ENCODE assay signal across 25 mouse cellular contexts in the genomic region with DNA sequence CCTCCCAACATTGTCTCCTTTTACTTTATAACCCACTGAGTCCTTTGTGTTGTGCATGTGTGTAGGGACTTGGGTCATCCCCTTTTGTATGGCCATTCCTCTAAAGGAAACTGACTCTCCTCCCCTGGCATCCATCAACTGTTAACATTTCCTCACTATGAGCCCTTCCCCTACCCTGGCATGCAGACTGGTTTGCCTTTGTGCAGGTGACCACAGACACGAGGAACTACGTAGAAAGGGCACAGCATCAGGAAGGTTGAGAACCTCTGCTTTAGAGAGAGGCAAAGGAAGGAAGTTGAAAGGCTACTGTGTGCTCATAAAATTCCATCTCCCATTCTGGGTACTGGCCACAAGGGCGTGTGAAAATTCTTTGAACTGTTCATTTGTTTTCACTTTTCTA.
"Had no signal": no experiment of that assay in that cellular context is flagged by ENCODE, and none has a peak within 500 bp of the region (broad histone marks: within the 10 kb centered on the region; RNA-seq: fewer than 3 reads in every experiment).

No protein-coding gene starts in this region.

- H3K4me2 ChIP-seq: heart, embryonic 12.5 days; hindbrain, embryonic 13.5 days; hindbrain, embryonic 15.5 days; kidney, embryonic 15.5 days; limb, embryonic 13.5 days; limb, embryonic 15.5 days; liver, embryonic 12.5 days had no signal

- DNase-seq: gastrocnemius, adult 2 months; gastrocnemius, postnatal 14 days; gastrocnemius, postnatal 36 days; heart, adult 18-20 months; heart, postnatal 10 days; heart, postnatal 4 days; kidney, adult 11 months; kidney, adult 2 months; kidney, adult 9 months; kidney, postnatal 14 days; kidney, postnatal 36 days; layer of hippocampus, adult 9-11 months; layer of hippocampus, postnatal 36 days; left cerebral cortex, postnatal 4 days had no signal

- H3K9ac ChIP-seq: heart, embryonic 12.5 days; hindbrain, embryonic 13.5 days; hindbrain, embryonic 15.5 days; kidney, embryonic 15.5 days; limb, embryonic 13.5 days; limb, embryonic 15.5 days; liver, embryonic 12.5 days; liver, embryonic 14.5 days had no signal

- H3K4me3 ChIP-seq: gastrocnemius, adult 2 months; heart, embryonic 10.5 days; heart, embryonic 12.5 days; hindbrain, embryonic 13.5 days; hindbrain, embryonic 15.5 days; kidney, embryonic 15.5 days; limb, embryonic 13.5 days; limb, embryonic 15.5 days; liver, embryonic 12.5 days had no signal

- H3K36me3 ChIP-seq: heart, embryonic 10.5 days; heart, embryonic 12.5 days; hindbrain, embryonic 13.5 days; hindbrain, embryonic 15.5 days; kidney, embryonic 15.5 days; limb, embryonic 13.5 days; limb, embryonic 15.5 days; liver, embryonic 12.5 days had no signal

- H3K27ac ChIP-seq: gastrocnemius, adult 2 months; heart, embryonic 10.5 days; hindbrain, embryonic 13.5 days; hindbrain, embryonic 15.5 days; hindbrain, postnatal 0 days; kidney, embryonic 15.5 days; kidney, postnatal 0 days; limb, embryonic 13.5 days; limb, embryonic 15.5 days; liver, embryonic 12.5 days; liver, embryonic 14.5 days had no signal

- H3K9me3 ChIP-seq: heart, embryonic 10.5 days; heart, embryonic 12.5 days; hindbrain, embryonic 13.5 days; hindbrain, embryonic 15.5 days; kidney, embryonic 15.5 days; limb, embryonic 13.5 days; limb, embryonic 15.5 days; liver, embryonic 12.5 days had no signal

- ATAC-seq: hindbrain, postnatal 0 days; liver, embryonic 12.5 days had no signal

- H3K27me3 ChIP-seq: heart, embryonic 12.5 days; hindbrain, embryonic 13.5 days; hindbrain, embryonic 15.5 days; kidney, embryonic 15.5 days; limb, embryonic 13.5 days; limb, embryonic 15.5 days; liver, embryonic 12.5 days had no signal

- H3K4me1 ChIP-seq: hindbrain, embryonic 13.5 days; hindbrain, embryonic 15.5 days; kidney, embryonic 15.5 days; liver, embryonic 12.5 days had no signal
